Mouse (Mus musculus) kidney, adult 9 months (tissue): ENCODE measurements around the gene Poc1a.

Source experiments
- DNase-seq: peaks from one replicate; pipeline ENCODE4 v3.0.0; 2022

Gene Poc1a

DNA sequence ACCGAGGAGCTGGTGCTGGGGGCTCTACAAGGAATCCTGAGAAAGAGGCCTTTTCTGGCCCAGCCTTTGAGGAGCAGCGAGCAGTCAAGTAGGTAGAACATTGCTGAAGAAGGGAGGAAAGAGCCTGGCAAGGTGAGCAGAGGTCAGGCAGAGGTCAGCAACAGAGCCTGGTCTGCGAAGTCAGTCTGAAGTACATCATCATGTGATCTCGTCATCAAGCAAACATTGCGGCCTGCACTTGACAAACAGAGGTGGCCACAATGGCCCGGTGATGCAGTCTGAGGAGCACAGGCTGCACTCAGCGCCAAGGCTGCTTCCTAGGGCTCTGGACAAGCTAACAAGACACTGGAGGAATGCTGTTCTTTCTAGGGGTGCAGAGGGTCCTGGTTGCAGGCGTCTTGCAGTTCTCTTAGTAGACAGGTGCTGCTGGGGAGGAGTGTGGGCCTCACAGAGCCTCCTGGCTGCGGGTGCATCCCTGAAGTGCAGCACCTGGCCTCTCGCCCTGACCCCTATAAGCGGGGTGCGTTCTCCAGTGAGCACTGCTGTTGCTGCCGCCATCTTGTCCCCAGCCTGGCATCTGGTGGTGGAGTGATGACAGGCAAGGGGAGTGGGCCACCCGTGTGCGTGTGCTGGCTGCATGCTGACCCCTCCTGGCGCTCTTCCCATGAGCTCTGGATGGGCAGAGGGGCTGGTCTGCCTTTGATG lies 21.7 kb downstream of the Poc1a start:
- DNase-seq = no peak

DNA sequence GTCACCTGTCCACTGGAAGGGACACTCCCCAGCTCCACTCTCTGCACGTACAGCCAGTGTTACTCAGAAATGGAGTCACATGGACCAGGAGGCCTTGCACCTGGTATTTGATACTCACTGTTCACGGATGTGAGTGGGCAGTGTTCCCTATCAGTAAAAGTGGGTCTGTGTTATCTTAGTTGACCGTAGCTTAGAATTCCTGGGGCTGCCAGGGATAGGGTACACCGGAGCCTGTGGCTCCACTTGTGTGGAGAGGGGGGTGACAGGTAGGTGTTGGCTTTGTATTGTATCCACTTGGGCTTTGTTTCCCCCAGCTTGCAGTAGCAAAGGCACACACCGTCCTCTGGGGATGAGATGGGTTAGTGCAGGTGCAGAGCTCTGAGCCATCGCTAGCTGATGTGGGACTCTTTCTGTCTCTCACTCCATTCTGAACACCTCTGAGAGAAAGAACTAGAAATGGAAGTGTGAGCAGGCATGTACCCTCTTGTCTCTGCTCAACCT lies 22.6 kb downstream of the Poc1a start:
- no peak for DNase-seq

DNA sequence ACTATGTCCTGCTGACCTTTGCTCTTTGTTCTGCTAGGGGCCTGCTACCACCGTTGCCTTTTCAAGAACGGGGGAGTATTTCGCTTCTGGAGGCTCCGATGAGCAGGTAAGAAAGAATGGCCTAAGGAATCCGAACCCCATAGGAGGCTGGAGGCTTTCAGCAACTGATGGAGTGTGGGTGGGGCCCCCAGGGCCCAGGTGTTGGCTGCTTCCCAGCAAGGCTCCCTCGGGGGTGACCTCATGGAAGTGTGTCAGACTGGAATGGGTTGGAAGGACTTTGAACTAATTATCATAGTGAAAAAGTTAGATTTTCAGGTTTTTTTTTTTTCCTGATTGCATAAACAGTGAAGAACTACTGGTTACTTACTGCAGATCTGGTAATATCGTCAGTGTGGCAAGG lies 24.4 kb downstream of the Poc1a start:
- DNase-seq = peak; percentile 79

DNA sequence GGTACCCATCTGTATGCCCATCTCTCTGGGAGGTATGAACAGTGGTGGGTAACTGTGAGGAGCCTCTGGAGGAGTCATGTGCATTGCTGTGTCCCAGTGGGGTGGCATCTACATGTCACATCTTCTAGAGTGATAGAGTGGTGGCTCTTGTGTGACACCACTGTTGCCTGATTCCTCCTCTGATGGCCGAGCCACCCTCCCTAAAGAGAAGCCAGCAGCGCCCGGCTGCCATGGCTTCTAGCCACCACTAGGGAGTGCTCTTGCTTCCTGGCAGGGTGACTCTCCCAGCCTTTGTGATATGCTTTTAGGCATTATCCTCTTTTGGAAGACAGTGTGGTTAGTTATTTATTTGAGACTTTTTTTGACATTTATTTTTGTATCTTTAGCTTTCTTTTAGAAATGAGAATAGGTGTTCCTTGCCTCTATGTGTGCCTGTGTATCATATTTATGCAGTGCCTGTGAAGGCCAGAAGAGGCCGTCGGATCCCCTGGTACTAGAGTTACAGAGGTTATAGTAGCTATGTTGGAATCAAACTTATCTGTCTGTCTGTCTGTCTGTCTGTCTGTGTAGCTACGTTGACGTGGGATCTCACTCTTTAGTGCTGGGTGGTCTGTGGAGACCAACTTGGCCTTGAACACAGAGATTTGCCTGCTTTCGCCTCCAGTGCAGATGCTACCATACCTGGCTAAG lies 25.9 kb downstream of the Poc1a start:
- DNase-seq = peak; percentile 84

DNA sequence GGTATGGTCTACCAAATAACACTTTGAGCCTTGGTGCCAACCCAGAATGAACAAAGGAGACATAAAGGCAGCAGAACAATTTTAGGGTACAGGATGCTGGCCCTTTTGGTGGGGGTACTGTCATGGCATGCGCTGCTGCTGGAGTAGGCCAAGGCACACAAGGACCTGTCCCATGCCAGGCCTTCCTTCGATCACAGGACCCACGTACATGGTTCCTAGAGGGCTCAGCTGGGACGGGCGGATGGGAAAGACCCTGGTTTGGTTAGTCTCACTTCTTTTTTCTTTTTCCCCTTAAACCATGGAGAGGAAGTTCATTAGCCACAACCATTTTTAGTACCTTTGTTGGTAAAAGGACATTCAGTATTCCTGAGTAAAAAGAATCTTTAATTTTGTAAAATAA lies 27.3 kb downstream of the Poc1a start:
- no peak for DNase-seq

DNA sequence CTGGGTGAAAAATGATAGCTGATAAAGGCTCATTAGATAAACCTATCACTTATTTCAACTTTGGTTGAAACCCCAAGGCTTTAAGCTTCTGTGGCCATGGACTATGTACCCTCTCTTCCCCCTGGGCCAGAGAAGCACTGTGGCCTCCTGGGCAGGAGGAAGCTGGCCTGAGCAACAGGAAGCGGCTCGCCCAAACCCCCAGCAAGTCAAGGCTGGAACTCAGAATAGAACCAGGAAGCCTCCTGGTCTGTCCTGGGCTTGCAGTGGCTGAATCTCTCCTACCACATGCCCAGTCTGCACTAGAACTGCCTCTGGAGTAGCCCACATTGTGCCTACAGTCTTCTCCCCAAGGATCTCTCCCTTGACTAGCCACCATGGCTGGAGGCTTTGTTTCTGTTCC lies 27.7 kb downstream of the Poc1a start:
- DNase-seq = peak; percentile 53

DNA sequence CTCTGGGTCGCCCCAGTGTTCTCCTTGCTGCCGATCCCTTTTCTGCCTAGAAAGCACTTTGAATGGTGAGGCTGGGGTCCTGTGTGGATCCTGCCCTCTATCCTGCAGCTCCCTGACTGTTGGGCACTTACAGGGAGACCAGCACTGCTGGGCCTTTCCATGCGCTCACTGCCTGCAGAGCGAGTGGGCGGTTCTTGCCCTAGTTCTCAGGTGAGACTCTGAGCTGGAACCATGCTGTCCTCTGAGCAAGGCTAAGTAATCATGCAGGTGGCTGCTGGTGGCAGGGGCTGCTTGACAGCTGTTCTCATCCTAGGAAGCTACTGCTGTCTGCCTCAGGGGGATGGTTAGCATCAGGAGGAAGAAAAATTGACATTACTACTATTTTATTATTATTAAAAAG lies 28.1 kb downstream of the Poc1a start:
- no peak for DNase-seq

DNA sequence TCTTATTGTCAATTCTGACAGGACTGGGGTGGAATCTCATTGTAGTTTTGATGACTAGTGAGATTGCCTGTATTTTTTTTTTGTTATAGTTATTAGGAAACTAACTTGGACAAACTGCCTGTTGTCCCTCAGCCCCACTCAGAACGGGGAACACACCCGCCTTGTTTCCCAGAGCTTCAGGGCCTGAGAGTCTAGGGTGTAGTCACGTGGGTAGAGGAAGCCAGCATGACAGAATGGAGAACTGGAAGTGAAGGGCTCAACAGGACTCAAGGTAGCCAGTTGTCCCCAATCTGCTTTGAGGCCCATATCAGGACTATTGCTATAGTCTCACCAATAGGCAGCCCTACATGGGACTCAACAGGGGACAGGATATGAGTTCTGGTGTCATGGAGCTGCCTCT lies 29.0 kb downstream of the Poc1a start:
- DNase-seq = no peak

DNA sequence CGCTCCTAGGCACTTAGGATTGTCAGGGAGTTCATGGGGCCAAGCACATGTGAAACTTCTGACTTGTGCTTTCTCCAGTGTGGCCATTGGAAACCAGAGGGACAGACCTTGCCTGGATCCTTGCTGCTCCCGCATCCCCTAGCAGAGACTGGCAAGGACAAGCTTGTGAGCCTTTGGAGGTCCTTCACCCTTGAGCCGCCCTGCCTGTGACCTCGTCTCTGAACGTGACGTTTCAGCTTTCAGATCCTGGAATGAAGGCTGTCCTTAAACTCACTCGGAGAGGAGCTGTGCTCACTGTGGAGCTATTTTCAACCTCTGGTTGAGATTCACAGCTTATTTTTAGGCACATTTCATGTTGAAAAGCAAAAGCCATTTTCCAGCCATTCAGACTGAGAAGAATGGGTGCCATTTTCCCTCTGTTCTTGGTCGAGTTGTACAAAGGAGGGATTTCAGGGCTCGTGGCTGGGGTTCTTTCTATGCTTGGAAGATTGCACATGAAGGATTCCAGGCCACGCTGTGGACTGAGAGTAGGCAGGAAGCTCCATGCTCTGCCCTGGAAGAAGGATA lies 30.8 kb downstream of the Poc1a start:
- DNase-seq = no peak

DNA sequence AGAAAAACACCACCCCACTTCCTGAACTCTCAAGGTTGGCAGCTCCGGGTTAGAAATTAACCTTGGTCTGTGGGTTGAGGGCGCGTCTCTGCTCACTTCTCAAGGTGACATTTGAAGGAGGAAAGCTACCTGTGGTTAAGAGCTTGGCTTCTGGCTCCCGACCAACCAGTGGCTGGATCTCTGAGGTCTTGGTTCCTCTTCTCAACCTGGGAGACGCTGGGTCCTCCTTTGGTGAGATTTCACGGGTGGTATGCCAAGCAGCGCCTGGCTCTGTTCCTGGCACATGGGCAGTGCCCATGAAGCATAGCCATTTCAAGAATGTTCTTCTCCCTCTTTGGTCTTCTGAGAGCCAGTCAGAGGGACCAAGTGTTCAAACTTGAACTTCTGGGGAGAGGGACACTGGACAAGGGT lies 32.1 kb downstream of the Poc1a start:
- peak; percentile 93 for DNase-seq

DNA sequence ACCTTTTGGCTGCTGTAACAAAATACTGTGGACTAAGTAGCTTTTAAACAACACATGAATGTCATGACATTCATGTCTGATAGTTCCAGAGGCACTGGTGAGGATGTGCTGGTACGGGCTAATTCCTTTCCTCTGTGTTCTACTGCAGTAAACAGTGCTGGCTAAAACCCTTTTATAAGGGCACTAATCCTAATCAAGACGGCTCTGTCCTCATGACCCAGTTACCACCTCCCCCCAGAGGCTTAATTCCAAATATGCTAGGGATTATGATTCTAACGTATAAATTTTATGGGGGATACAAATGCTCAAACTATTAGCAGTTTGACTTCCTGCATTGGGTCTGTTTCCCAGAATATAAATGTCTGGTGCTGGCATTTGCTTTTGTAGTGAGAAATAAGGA lies 33.3 kb downstream of the Poc1a start:
- DNase-seq = no peak

DNA sequence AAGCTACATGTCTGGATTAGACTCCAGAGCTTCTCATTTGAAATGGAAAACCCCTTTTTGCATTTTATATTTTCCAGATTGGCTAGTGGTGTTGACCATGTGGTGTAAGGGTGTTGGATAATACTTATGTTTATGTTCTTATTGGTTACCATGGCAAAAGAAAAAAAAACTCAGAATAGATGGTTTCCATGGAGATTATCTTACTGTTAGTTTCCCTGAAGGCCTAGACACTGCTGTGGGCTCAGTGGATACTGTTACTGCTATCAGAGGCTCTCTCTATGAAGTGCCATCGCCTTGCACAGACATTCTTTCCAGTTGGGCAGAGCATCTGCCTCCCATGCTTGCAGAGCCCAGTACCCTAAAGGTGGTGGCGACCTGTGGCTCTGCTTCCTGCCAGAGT lies 37.2 kb downstream of the Poc1a start:
- DNase-seq = no peak

DNA sequence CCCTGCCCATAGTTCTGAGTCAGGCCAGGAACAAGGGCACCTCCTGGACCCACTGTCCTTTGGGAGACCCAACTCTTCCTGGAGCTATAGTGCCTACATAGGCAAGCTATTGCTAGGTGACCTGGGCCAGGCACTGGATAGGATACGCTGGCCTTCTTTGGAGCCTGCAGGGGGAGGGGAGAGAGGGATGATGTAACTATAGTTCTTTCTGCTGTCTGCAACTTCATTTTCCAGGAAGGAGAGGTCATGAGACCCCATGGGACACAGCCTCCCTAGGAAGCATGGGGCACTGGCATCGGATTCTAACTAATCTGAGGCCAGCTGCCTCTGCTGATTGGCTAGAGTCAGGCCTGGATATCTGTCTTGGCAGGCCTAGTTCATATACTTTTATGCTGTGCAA lies 38.2 kb downstream of the Poc1a start:
- no peak for DNase-seq

DNA sequence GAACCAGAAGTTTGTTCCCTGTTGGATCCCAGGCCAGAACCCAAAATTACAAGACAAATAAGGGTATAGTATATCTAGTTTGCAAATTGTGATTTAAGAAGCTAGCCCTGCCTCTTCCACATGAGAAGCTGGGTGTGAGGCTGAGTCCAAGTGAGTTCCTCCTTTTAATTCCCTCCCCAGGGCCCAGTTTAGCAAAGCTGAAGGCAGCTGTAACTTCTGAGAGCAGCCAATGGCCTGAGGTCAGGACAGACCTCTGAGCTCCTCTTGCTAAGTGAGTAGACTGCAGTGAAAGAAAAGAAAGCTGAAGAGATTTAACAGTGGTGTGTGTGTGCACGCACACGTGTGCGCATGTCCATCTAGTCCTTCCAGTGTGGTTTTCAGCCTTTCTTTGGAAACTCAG lies 41.6 kb downstream of the Poc1a start:
- DNase-seq = no peak

DNA sequence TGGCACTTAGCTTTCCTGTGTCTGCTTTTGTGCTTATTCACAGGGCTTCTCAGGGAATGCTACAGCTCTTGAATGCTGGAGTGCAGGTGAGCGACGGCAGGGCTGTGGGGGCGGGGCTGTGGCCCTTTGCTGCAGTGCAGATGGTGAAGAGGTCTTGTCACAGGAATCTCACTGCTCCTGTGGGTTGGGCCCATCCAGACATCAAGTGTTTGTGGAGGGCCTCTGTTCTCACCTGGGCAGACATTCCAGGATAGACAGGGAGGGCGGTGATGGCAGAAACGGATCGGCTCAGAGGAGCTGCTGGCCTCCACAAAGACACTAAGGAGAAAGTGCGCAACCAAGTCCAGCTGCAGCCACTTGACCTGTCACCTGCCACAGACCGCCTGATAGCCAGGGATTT lies 45.4 kb downstream of the Poc1a start:
- DNase-seq = no peak

DNA sequence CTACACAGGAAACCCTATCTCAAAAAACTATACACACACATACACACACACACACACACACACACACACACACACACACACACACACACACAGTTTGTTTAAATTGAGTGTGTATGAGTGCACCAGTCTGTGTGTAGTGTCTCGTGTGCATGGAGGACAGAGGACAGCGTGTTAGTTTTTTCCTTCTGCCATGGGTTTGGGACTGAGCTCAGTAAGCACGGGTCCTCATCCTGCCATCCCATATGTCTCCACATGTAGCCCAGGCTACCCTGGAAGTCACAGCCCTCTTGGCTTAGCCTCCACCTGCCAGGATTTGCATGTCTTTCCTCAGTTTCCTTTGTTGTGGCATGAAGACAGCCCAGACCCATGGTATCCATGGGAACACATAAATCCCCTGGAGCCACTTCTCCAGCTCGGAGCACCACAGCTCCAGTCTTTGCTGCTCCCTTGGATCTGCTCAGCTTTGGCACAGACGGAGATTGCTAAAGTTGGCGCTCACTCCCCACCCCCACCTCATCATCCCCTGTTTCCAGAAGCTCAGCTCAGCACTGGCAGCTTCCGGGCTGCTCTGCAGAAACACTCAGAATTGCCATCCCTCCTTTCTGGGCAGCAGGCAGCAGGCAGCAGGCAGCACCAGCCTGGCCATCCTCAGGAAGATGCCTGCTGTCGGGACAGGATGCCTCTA lies 46.4 kb downstream of the Poc1a start:
- no peak for DNase-seq

DNA sequence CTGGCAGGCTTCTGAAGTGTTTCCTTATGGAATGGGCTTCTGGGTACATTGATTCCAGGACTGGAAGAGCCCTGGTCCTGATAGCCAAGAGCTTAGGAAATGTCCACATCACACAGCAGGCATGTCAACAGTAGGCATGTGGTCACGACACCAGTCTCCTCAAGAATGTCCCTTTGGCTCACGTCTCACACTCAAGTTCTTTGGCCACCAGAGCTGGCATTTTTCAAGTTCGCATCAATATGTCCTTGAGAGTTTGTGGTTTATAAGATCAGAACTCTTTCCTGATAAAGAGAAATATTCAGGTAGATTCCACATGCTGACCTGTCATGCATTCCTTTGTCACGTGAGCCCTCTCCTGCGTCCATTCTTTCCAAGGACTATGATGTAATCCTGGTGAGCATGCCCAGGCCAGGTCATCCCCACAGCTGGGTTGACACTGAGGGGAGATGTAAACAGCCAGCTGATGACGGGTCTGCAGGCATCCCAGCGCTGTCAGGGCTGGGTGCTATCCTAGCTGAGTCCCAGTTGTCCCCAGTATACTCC lies 47.3 kb downstream of the Poc1a start:
- no peak for DNase-seq

DNA sequence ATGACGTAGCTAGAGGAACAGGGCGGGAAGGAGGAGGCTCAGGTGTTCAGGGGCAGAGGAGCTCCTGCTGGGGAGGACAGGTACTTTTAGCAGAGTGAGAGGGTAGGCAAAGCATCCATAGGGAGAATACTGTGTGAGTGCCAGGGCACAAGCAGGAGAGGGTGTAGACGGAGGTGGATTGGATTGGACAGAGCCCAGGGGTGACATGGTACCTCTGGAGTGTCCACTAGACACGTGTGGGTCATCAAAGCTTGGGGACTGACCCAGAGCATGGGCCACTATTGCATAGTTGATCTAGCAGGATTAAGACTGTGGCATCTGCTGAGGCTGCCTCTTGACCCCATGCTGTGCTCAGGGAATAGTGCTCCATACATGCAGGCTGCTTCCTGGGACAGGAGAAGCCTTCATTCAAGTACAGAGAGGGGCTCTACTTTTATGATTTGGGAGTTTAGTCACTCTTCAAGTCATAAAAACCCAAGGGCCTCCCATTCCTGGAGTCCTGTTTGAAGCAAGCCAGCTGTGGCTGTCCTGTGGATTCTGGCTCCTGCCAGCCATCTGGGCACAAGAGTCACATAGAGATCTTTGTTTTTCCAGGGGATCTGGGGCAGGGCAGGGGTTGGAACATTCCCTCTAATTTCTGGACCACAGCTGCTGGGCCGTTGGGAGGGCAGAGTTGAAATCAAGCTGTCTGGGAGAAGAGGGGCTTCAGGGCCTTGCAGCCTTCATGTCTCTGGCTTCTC lies 48.1 kb downstream of the Poc1a start:
- no peak for DNase-seq

DNA sequence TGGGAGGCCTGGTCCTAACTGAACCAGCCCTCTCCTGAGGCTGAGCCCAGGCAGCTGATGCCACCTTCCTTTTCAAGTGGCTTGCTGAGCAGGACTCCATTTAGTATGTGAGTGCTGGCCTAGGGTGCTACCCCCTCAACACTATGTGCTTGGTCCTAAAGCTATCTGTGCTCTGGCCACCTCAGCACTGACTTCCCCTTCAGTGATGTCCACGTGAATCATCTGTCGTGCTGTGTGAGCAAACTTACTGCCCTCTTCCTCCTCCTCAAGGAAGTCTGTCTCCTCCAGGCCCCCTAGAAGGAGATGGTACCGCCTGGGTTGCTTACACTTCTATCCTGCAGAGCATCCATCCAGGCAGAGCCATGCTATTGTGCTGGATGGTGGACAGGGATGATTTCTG lies 51.9 kb downstream of the Poc1a start:
- no peak for DNase-seq

DNA sequence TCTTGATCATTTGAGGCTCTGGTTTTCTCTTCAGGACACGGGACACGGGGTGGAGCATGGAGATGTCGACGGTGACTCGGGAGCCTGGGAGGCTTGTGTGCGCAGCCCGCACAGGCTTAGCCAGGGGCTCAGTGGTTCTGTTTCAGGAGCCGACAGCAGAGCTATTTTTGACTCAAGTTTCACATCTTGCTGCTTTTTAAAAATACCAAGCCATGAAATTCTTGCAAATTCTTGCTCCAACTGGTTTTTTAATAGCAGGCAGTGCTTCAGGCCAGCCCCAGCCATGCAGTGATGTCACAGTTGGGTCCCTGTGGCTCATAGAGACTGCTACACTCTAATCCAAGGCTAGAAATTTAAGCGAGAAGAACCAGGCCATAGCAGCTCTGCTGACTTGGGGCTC lies 56.8 kb downstream of the Poc1a start:
- no peak for DNase-seq

DNA sequence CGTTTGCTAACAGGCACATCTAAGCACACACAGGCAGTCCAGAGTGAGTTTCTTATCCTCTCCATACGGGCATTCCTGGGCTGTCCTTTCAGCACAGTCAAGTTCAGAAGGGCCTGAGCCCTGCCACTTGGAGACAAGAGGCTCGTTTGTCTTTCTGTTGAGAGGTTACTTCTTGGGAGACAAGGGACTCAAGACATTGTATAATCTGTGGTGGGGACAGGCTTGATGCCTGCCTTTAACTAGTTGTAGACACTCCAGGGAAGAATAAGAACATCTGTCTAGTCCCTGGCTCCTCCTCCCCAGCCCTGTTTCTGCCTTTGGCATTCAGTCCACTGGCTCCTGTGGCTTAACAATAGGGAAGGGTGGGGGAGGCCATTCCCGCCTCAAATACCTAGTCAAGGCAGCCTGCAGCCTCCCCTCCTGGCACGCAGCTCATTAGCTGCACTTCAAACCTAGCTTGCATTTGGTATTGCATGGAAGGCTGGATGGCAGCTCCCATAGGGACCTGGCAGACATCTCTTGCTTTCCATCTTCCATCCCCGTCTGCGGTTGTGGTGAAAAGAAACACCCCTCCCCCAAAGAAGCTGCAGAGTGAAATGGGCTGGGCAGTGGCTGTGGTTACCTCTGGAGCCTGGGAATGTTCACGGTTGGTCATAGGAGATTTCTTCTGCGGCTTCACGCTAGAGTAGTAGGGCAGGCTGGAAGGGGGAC lies 57.8 kb downstream of the Poc1a start:
- no peak for DNase-seq

DNA sequence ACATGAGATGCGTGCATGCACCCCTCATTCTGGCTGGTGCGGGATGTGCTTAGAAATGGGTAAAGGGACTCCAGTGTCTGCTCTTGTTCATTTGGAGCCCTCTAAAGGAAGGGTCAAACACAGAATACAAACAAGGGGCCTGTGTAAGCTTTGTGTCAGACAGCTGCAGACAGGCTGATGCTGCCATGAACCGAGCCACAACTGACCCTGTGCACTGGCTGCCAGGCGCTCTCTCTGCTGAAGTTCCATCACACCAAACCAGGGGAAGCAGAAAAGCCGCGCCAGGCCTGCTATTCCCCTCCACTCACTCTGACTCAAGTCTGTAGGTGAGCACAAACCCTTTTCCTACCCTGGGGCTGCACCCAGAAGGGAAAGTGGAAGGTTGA lies 58.3 kb downstream of the Poc1a start:
- no peak for DNase-seq
